Mouse (Mus musculus) heart, adult 10 weeks (tissue): ENCODE data around the gene Gm45261. TPM values are rescaled to one million over a fixed set of nuclear protein-coding genes. Genes with fewer than 3 reads are reported as not detected.

Source experiments
- polyA plus RNA-seq: library from polyadenylated mRNA; stranded (reverse); fragments of 350-450 nt; fragmentation: Illumina TruSeq; extraction: RNeasy Lipid Tissue Mini Kit (QIAGEN cat#74804); gene quantifications from one replicate; pipeline ENCODE4 v1.2.3, GENCODE M21; 2014; ENCODE audit warnings: low read depth, low replicate concordance

Gene Gm45261
- not detected for polyA plus RNA-seq

GRCm38 (mm10) chr1:80461348-80461747, at the start of gene Gm45261:
Gm45261 (minus strand) TSS chr1:80461448.

Other genes starting within 250 kb of the Gm45261 start
- 1.6 TPM for gene Fam124b, start 243.0 kb downstream of the Gm45261 start, polyA plus RNA-seq
- 134 TPM for gene Cul3, start 121.0 kb downstream of the Gm45261 start, polyA plus RNA-seq